Mouse (Mus musculus) cortical plate, adult 2 months (tissue): ENCODE measurements at regions not wholly inside any gene's neighbourhood (a gene's known extent, or its start where the extent isn't known, plus 50 kb on each side); places are given as distances from the start of the nearest gene placed in this dataset.

Source experiments
- H3K27ac ChIP-seq: fragments of 200-500 bp; 2 replicates; pipeline ENCODE4 v1.5.1; 2012; ENCODE audit warnings: low read length, control low read depth, inconsistent platforms; ENCODE audit not compliant: insufficient read depth
- H3K4me1 ChIP-seq: fragments of 200-500 bp; 2 replicates; pipeline ENCODE4 v1.6.1; 2011; ENCODE audit warnings: low read length; ENCODE audit not compliant: control insufficient read depth, insufficient read depth
- H3K4me3 ChIP-seq: fragments of 200-500 bp; 2 replicates; pipeline ENCODE4 v1.5.1; 2011; ENCODE audit warnings: mild to moderate bottlenecking, low read length, control low read depth; ENCODE audit not compliant: insufficient read depth
- CTCF ChIP-seq: fragments of 200-500 bp; IDR thresholded peaks from 2 replicates; pipeline ENCODE4 v1.5.1; 2011; ENCODE audit warnings: mild to moderate bottlenecking, control low read depth, low read length; ENCODE audit not compliant: insufficient read depth; ENCODE audit errors: extremely low read depth
- POLR2A ChIP-seq: fragments of 200-500 bp; IDR thresholded peaks from 2 replicates; pipeline ENCODE4 v1.6.1; 2011; ENCODE audit warnings: mild to moderate bottlenecking, low read length, control low read depth; ENCODE audit not compliant: insufficient read depth; ENCODE audit errors: extremely low read depth

DNA sequence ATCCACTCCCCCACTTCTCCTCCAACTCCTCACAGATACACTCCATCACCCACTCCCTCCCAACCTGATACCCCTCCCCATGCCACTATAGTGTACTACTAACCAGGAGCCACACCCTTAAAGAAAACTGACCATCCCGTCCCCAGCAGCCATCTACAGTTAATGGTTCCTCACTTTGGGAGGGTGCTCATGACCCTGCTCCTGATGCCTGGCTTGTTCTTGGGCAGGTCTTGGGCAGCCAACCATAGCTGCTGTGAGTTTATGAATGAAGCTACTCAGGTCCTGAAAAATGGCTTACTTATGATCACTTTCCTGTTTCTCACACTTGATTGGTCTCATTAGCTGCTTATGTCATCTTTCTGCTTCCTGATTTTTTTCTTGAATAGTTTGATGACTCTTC, 377.9 kb upstream of the Gm5148 start:
- TF ChIP-seq POLR2A: no peak
- no peak for TF ChIP-seq CTCF

DNA sequence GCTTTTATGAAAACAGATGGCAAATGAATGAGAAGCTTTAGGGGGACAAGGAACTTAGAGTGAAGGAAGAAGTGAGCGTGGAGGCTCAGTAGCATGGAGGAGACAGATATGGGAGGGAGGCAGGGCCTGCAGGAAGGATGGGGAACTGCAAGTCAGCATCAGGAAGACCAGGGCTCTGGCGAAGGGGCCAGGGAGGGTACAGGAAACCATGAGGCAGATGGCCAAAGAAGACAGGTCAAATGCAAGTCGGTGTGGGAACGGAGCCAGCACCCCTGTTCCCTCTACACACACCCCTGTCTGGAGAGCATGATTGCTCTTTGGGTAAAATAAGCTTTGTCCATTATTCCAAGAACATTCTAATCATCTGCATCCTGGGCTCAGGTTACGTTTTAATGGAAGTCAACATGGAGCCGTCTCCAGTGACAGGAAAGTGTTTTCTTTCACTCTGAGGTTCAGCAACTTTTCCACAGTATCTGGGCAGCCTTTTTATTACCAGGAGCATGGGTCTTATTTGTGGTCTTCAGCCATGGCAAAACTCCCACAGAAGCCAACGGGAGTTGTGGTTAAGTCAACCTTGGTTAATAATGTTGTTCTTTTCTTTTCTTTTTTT, 370.2 kb upstream of the Gm5148 start:
- H3K4me3 ChIP-seq: no peak overlapping the region
- TF ChIP-seq POLR2A (no peak), CTCF (no peak)
- no peak overlapping the region for H3K27ac ChIP-seq
- no peaks in the 10 kb centered on the region for H3K4me1 ChIP-seq

More for the DNA sequence above, 377.9 kb upstream of the Gm5148 start:
- no peak overlapping the region for H3K4me3 ChIP-seq
- H3K4me1 ChIP-seq: no peaks in the 10 kb centered on the region
- H3K27ac ChIP-seq: no peak overlapping the region

- Histone ChIP-seq H3K27ac (no peak overlapping the region), H3K4me3 (no peak overlapping the region), H3K4me1 (no peaks in the 10 kb centered on the region)
- TF ChIP-seq CTCF (no peak), POLR2A (no peak)
Measured at GRCm38 (mm10) chr3:38084548-38084947, 360.3 kb upstream of the Gm5148 start.

DNA sequence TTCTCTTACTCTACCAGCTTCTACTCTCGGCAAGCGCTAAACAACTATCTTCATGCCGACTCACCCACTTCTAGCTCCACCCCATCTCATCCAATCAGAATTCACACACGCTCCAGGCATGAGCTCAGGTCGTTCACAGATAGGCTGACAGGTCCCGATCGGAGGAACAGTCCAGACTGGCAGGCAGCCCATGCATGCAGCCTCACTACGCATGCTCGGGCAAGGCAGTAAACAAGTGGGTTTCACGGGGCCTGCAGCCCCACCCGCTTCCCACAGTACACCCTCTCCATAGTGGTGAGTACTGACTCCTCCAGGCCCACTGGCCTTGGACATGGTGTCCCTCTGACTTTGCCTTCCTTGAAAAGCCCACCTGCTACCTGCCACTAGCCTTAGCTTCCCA, 358.1 kb upstream of the Gm5148 start:
- Histone ChIP-seq H3K27ac (no peak overlapping the region), H3K4me3 (no peak overlapping the region), H3K4me1 (no peaks in the 10 kb centered on the region)
- no peak for TF ChIP-seq POLR2A
- no peak for TF ChIP-seq CTCF

- Histone ChIP-seq H3K4me1 (no peaks in the 10 kb centered on the region), H3K4me3 (no peak overlapping the region), H3K27ac (no peak overlapping the region)
- TF ChIP-seq POLR2A: no peak
- TF ChIP-seq CTCF: no peak
Measured at GRCm38 (mm10) chr3:38076835-38077234, 352.5 kb upstream of the Gm5148 start.

DNA sequence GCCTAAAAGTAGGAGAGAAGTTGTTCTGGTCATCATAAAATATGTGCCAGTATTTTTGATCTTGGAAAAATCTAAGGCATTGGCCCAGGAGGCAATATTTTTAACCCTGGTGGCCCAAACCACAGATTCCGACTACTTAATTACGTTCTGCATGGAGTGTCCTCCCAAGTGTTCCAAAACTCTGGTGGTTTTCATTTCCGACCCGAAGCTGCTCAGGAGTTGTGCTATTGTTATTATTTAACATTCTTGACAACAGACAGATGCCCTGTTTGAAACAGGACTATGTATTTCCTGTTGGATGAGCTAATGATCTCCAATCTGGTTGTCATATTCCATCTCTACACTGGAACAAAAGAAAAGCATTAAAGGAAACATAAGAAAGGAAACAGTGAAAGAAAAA, 349.7 kb upstream of the Gm5148 start:
- Histone ChIP-seq H3K4me3 (no peak overlapping the region), H3K4me1 (no peaks in the 10 kb centered on the region), H3K27ac (no peak overlapping the region)
- TF ChIP-seq CTCF: no peak
- TF ChIP-seq POLR2A: no peak

GRCm38 (mm10) chr3:38055627-38056026, 331.3 kb upstream of the Gm5148 start:
- TF ChIP-seq POLR2A (no peak), CTCF (no peak)
- Histone ChIP-seq H3K4me1 (no peaks in the 10 kb centered on the region), H3K4me3 (no peak overlapping the region), H3K27ac (no peak overlapping the region)

DNA sequence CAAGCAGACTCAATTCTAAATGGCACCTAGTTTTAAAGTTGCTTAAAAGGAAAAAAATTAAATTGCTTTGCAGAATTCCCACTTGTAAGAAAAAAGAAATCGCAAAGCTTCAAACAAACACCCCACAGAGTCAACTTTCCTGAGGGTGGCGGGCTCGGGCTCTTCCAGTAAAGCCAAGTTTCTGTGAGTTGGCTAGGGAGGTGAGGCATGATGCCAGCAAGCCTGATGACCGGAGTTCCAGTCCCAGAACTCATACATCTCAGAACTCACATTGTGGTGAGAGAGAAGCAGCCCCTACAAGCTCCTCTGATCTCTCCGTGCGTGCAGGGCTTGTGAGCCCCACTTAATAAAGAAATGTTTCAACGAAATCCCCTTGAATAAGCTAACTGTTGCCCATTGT, 328.7 kb upstream of the Gm5148 start:
- H3K27ac ChIP-seq: no peak overlapping the region
- TF ChIP-seq CTCF (no peak), POLR2A (no peak)
- no peak overlapping the region for H3K4me3 ChIP-seq
- H3K4me1 ChIP-seq: no peaks in the 10 kb centered on the region

DNA sequence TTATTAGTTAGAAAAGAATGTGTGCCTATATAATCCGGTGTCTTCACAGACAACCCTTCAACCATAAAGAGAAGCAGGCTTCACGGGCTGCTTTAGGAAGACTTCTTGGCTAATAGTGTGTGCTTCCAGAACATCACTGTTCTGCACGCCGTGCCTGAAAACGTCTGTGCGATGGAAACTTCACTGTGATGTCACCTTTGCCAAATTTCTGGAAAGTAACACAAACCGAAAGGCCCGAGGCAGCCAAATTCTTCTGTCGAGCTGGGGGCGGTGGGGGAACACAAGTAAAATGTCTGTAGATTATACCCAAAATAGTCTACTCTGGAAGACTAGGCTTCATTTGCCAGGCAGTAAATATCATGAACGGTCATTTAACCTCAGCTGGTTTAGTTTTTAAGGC, 327.5 kb upstream of the Gm5148 start:
- TF ChIP-seq POLR2A (no peak), CTCF (no peak)
- Histone ChIP-seq H3K4me3 (no peak overlapping the region), H3K4me1 (no peaks in the 10 kb centered on the region), H3K27ac (no peak overlapping the region)

DNA sequence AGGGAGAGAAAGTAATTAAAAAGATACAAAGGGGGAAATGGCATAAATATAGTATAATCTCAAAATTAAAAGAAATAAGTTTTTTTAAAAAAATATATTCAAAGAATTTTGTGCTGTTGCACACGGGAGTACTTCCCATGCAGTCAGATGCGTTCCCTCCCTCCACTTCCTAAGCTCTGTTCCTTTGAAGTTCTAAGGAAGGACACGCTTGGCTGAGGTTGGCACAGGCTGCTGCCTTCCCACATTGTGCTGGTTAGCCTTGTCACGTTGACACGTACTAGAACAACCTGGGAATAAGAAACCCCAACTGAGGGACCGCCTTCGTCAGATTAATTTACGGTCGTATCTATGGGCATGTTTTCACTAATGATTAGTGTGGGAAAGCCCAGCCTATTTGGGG, 326.6 kb upstream of the Gm5148 start:
- no peak for TF ChIP-seq CTCF
- TF ChIP-seq POLR2A: no peak
- H3K27ac ChIP-seq: no peak overlapping the region
- H3K4me3 ChIP-seq: no peak overlapping the region
- H3K4me1 ChIP-seq: no peaks in the 10 kb centered on the region

GRCm38 (mm10) chr3:38050366-38050765, 326.1 kb upstream of the Gm5148 start:
- H3K4me1 ChIP-seq: no peaks in the 10 kb centered on the region
- no peak overlapping the region for H3K27ac ChIP-seq
- TF ChIP-seq CTCF (no peak), POLR2A (no peak)
- no peak overlapping the region for H3K4me3 ChIP-seq
